Mouse (Mus musculus): ENCODE measurements around the gene Sema4c. TPM values are rescaled to one million over a fixed set of nuclear protein-coding genes. Genes with fewer than 3 reads are reported as not detected.

Sema4c gene
- polyA plus RNA-seq, 1 experiment from 2014 or later = 4.7 TPM

Small RNAs within 50 kb of the gene (microRNA-seq; reads per million reads assigned to microRNA genes)
- not detected for gene Gm47280

Other genes starting within 250 kb of the Sema4c start
- 30.3 and 39.7 TPM in 2 replicates for gene Kansl3, start 189.2 kb downstream of the Sema4c start, polyA plus RNA-seq (2014; fragmentation: Nextera tagmentation; extraction: Ambion mirVana)
- 2.0 and 2.1 TPM in 2 replicates for gene Fer1l5, start 186.1 kb downstream of the Sema4c start, polyA plus RNA-seq (2014; fragmentation: Nextera tagmentation; extraction: Ambion mirVana)
- 41.2 and 42.7 TPM in 2 replicates for gene Lman2l, start 113.1 kb downstream of the Sema4c start, polyA plus RNA-seq (2014; fragmentation: Nextera tagmentation; extraction: Ambion mirVana)
- 9.5 and 11.9 TPM in 2 replicates for gene Cnnm4, start 86.7 kb downstream of the Sema4c start, polyA plus RNA-seq (2014; fragmentation: Nextera tagmentation; extraction: Ambion mirVana)
- 6.5 and 7.6 TPM in 2 replicates for gene Cnnm3, start 46.5 kb downstream of the Sema4c start, polyA plus RNA-seq (2014; fragmentation: Nextera tagmentation; extraction: Ambion mirVana)
- 10.4 and 10.5 TPM in 2 replicates for gene Ankrd23, start 21.5 kb downstream of the Sema4c start, polyA plus RNA-seq (2014; fragmentation: Nextera tagmentation; extraction: Ambion mirVana)
- gene Gm42417, start 18.9 kb downstream of the Sema4c start, polyA plus RNA-seq (2014; fragmentation: Nextera tagmentation; extraction: Ambion mirVana) = not detected in 2 replicates
- gene Ankrd39, start 10.9 kb downstream of the Sema4c start, polyA plus RNA-seq (2014; fragmentation: Nextera tagmentation; extraction: Ambion mirVana) = 22.3 and 28.5 TPM in 2 replicates
- 0.29 TPM in 1 of 2 replicates, not detected in the other for gene Fam178b, start 124.8 kb upstream of the Sema4c start, polyA plus RNA-seq (2014; fragmentation: Nextera tagmentation; extraction: Ambion mirVana)
- 606 and 777 TPM in 2 replicates for gene Cox5b, start 133.1 kb upstream of the Sema4c start, polyA plus RNA-seq (2014; fragmentation: Nextera tagmentation; extraction: Ambion mirVana)
- gene 4933424G06Rik, start 151.8 kb upstream of the Sema4c start, polyA plus RNA-seq (2014; fragmentation: Nextera tagmentation; extraction: Ambion mirVana) = 0.51 and 0.80 TPM in 2 replicates
- gene Actr1b, start 156.1 kb upstream of the Sema4c start, polyA plus RNA-seq (2014; fragmentation: Nextera tagmentation; extraction: Ambion mirVana) = 77.9 and 81.9 TPM in 2 replicates
- gene Zap70, start 203.4 kb upstream of the Sema4c start, polyA plus RNA-seq (2014; fragmentation: Nextera tagmentation; extraction: Ambion mirVana) = 1.7 and 2.0 TPM in 2 replicates

Measured in midbrain, embryonic 14.5 days (tissue).